ENCODE assay signal across 7 mouse cellular contexts in the genomic region with DNA sequence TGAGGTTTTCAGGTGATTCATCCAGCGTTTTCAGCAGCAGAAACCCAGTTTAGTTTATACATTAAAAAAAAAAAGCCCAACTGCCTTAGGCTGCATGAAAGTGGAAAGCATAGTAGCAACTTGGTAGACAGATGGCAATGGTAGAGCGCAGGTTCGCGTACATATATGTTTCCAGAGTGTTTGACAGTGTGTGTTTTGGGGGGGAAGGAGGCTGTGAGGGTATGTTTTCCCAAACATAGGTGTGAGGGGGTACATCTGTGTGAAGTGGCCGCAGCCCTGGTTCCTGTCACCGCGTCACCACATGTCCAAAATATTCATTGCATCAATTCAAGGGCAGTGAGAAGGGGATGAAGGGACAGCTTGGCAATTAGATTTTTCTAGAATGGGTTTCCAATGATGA. TPM values are rescaled to one million over a fixed set of nuclear protein-coding genes. Genes with fewer than 3 reads are reported as not detected.
DNase-seq lines count a peak whose midpoint lies in the region; ATAC-seq and TF ChIP-seq lines count a peak whose summit lies in the region.

No protein-coding gene starts in this region.

- TF ChIP-seq POLR2A in lung, adult 2 months (IDR thresholded peaks at IDR 0.05; ENCODE audit: borderline replicate concordance, extremely low read depth, low read depth, low read length) = no peak

- H3K27me3 ChIP-seq in embryonic facial prominence, embryonic 15.5 days = no peaks in the 10 kb centered on the region
- no peaks in the 10 kb centered on the region for H3K27me3 ChIP-seq in hindbrain, embryonic 16.5 days (replicated peaks; ENCODE audit: control insufficient read depth, insufficient read depth, low read length)
- H3K27me3 ChIP-seq in midbrain, embryonic 10.5 days (ENCODE audit: low read depth, poor library complexity, severe bottlenecking) = peaks cover 9% of the 10 kb centered on the region; the same call in 1 of the 2 replicates

- under 1% methylated on average over 7 of the region's 7 CpGs for WGBS in lung, adult 2 months
- 0% methylated on average over 7 of the region's 7 CpGs for WGBS in embryonic facial prominence, embryonic 15.5 days
- WGBS in hindbrain, embryonic 16.5 days = 0% methylated on average over 7 of the region's 7 CpGs
- WGBS in midbrain, embryonic 10.5 days = 0% methylated on average over 7 of the region's 7 CpGs

- H3K9me3 ChIP-seq in embryonic facial prominence, embryonic 15.5 days (replicated peaks) = no peaks in the 10 kb centered on the region
- no peaks in the 10 kb centered on the region for H3K9me3 ChIP-seq in hindbrain, embryonic 16.5 days (ENCODE audit: control insufficient read depth, low read length)
- no peaks in the 10 kb centered on the region for H3K9me3 ChIP-seq in midbrain, embryonic 10.5 days (replicated peaks)

- ATAC-seq in embryonic facial prominence, embryonic 15.5 days (ENCODE audit: insufficient number of reproducible peaks, low FRiP score, low TSS enrichment, low read depth) = no peak
- no peak for ATAC-seq in hindbrain, embryonic 16.5 days
- ATAC-seq in frontal cortex, adult (ENCODE audit: low TSS enrichment) = no peak; the same call in 1 of the 2 replicates

- DNase-seq in lung, adult 2 months = peak; percentile 28
- no peak for DNase-seq in lung, adult 18-20 months
- peak; percentile 32 for DNase-seq in midbrain, embryonic 10.5 days (ENCODE audit: low spot score)
- no peak for DNase-seq in frontal cortex, postnatal 25 days (ENCODE audit: low spot score in 2 of 2)

- H3K4me3 ChIP-seq in lung, adult 2 months (replicated peaks; ENCODE audit: extremely low read depth, low read depth, low read length) = peak overlapping the region; percentile 69
- peak overlapping the region; percentile 66 for H3K4me3 ChIP-seq in embryonic facial prominence, embryonic 15.5 days (replicated peaks)
- peak overlapping the region; percentile 80 for H3K4me3 ChIP-seq in hindbrain, embryonic 16.5 days (ENCODE audit: low read length)
- H3K4me3 ChIP-seq in midbrain, embryonic 10.5 days = peak overlapping the region; percentile 81

- no peaks in the 10 kb centered on the region for H3K36me3 ChIP-seq in embryonic facial prominence, embryonic 15.5 days
- no peaks in the 10 kb centered on the region for H3K36me3 ChIP-seq in hindbrain, embryonic 16.5 days (ENCODE audit: control insufficient read depth, insufficient read depth, low read length)
- H3K36me3 ChIP-seq in midbrain, embryonic 10.5 days = no peaks in the 10 kb centered on the region

- no peaks in the 10 kb centered on the region for H3K4me1 ChIP-seq in lung, adult 2 months (ENCODE audit: control insufficient read depth, insufficient read depth, low read length)
- peaks cover 18% of the 10 kb centered on the region for H3K4me1 ChIP-seq in embryonic facial prominence, embryonic 15.5 days
- H3K4me1 ChIP-seq in hindbrain, embryonic 16.5 days (ENCODE audit: control insufficient read depth, insufficient read depth, low read depth, low read length) = peaks cover 3% of the 10 kb centered on the region
- peaks cover 38% of the 10 kb centered on the region for H3K4me1 ChIP-seq in midbrain, embryonic 10.5 days

- no peak for TF ChIP-seq CTCF in lung, adult 2 months (IDR thresholded peaks at IDR 0.05; ENCODE audit: insufficient read depth, low read length)

- peak overlapping the region; percentile 92 for H3K27ac ChIP-seq in embryonic facial prominence, embryonic 15.5 days (replicated peaks)
- peak overlapping the region; percentile 96 for H3K27ac ChIP-seq in hindbrain, embryonic 16.5 days (ENCODE audit: low read depth, low read length)
- peak overlapping the region; percentile 98 for H3K27ac ChIP-seq in midbrain, embryonic 10.5 days (replicated peaks)

- H3K4me2 ChIP-seq in embryonic facial prominence, embryonic 15.5 days (replicated peaks) = peak overlapping the region; percentile 94
- peak overlapping the region; percentile 92 for H3K4me2 ChIP-seq in hindbrain, embryonic 16.5 days (ENCODE audit: low read length)

- H3K9ac ChIP-seq in embryonic facial prominence, embryonic 15.5 days = peak overlapping the region; percentile 62
- peak overlapping the region; percentile 95 for H3K9ac ChIP-seq in hindbrain, embryonic 16.5 days (ENCODE audit: low read depth, low read length)

RNA-seq across cellular contexts. Expression of a gene that starts 8.5 kb away (rescaled TPM):
- polyA plus RNA-seq in lung, adult 2 months (2012; rRNA removed) = 13.2 and 14.3 TPM in 2 replicates
- 13.5 and 15.7 TPM in 2 replicates for polyA plus RNA-seq in embryonic facial prominence, embryonic 15.5 days (2015; fragmentation: Nextera tagmentation; extraction: Ambion mirVana)
- polyA plus RNA-seq in hindbrain, embryonic 16.5 days (2015; fragmentation: Nextera tagmentation; extraction: Ambion mirVana) = 12.7 TPM in 2 replicates
- 17.7 and 17.9 TPM in 2 replicates for polyA plus RNA-seq in midbrain, embryonic 10.5 days (2016; fragmentation: Nextera tagmentation; extraction: Ambion mirVana)

Comparison
In these comparisons a context has a peak if more than half of its experiments do, and no peak if none do; other contexts are left out.
1. DNase-seq: peak in lung, adult 2 months (single experiment) and midbrain, embryonic 10.5 days (single experiment); none in lung, adult 18-20 months (0 of 2) and frontal cortex, postnatal 25 days (0 of 2).
2. Peak in every context shown above with its lines, with median percentiles within 50 percentile points of each other: H3K4me3 ChIP-seq and H3K27ac ChIP-seq.